Mouse (Mus musculus) hindbrain, embryonic 16.5 days (tissue): ENCODE measurements around the gene Mospd3. TPM values are rescaled to one million over a fixed set of nuclear protein-coding genes. Genes with fewer than 3 reads are reported as not detected.

Source experiments
- ATAC-seq: fragments of 200-750 bp; cut with Nextera tagmentation; 2 replicates; pipeline ENCODE4 v1.8.0; 2017; ENCODE audit warnings: moderate TSS enrichment, moderate library complexity
- H3K27ac ChIP-seq: fragments of 300-500 bp; sonication (generic); 2 replicates; pipeline ENCODE4 v1.5.1; 2014; ENCODE audit warnings: low read depth, mild to moderate bottlenecking, control low read depth, low read length, moderate library complexity
- H3K27me3 ChIP-seq: fragments of 300-500 bp; sonication (generic); replicated peaks from 2 replicates; pipeline ENCODE4 v1.6.1; 2014; ENCODE audit warnings: low read length; ENCODE audit not compliant: control insufficient read depth, insufficient read depth
- H3K36me3 ChIP-seq: fragments of 300-500 bp; sonication (generic); 2 replicates; pipeline ENCODE4 v1.6.1; 2014; ENCODE audit warnings: mild to moderate bottlenecking, low read length, moderate library complexity, mixed read lengths; ENCODE audit not compliant: control insufficient read depth, insufficient read depth
- H3K4me1 ChIP-seq: fragments of 300-500 bp; sonication (generic); 2 replicates; pipeline ENCODE4 v1.6.1; 2014; ENCODE audit warnings: low read depth, low read length; ENCODE audit not compliant: control insufficient read depth, insufficient read depth
- H3K4me2 ChIP-seq: fragments of 300-500 bp; sonication (generic); 2 replicates; pipeline ENCODE4 v1.6.1; 2014; ENCODE audit warnings: mild to moderate bottlenecking, low read length, control low read depth, moderate library complexity
- H3K4me3 ChIP-seq: fragments of 300-500 bp; sonication (generic); 2 replicates; pipeline ENCODE4 v1.5.1; 2014; ENCODE audit warnings: mild to moderate bottlenecking, low read length, control low read depth, moderate library complexity
- H3K9ac ChIP-seq: fragments of 300-500 bp; sonication (generic); 2 replicates; pipeline ENCODE4 v1.6.1; 2014; ENCODE audit warnings: low read depth, mild to moderate bottlenecking, control low read depth, low read length, moderate library complexity
- H3K9me3 ChIP-seq: fragments of 300-500 bp; sonication (generic); 2 replicates; pipeline ENCODE4 v1.6.1; 2014; ENCODE audit warnings: mild to moderate bottlenecking, low read length, moderate library complexity; ENCODE audit not compliant: control insufficient read depth
- WGBS: fragments of 180-500 bp; shearing (Covaris S2); extraction: QIAGEN DNeasy Blood & Tissue Kit; methylation state at CpG from one replicate; pipeline ENCODE4 v1.1.7; 2014; 5-methylcytosine and 5-hydroxymethylcytosine counted together
- polyA plus RNA-seq: library from polyadenylated mRNA; unstranded; fragments of >200 nt; fragmentation: Nextera tagmentation; extraction: Ambion mirVana; gene quantifications from 2 replicates; pipeline ENCODE4 v1.2.1, GENCODE M21; 2015

Gene Mospd3
- polyA plus RNA-seq, 1 experiment from 2014 or later = 60.0 TPM

GRCm38 (mm10) chr5:137574470-137574901 lies 26.4 kb downstream of the Mospd3 start:
- H3K27ac ChIP-seq = no peak overlapping the region
- peak overlapping the region; percentile 18 for H3K4me3 ChIP-seq
- peak overlapping the region; percentile 52 for H3K4me2 ChIP-seq
- ATAC-seq = peak; percentile 58; the same call in 1 of the 2 replicates
- no peaks in the 10 kb centered on the region for H3K9me3 ChIP-seq
- 7% methylated on average over 27 of the region's 27 CpGs for WGBS
- H3K36me3 ChIP-seq = no peaks in the 10 kb centered on the region
- H3K9ac ChIP-seq = peak overlapping the region; percentile 58
- H3K27me3 ChIP-seq = no peaks in the 10 kb centered on the region
- H3K4me1 ChIP-seq = 0 out of 2 replicates have a peak, but pooled peaks cover 2% of the 10 kb centered on the region

DNA sequence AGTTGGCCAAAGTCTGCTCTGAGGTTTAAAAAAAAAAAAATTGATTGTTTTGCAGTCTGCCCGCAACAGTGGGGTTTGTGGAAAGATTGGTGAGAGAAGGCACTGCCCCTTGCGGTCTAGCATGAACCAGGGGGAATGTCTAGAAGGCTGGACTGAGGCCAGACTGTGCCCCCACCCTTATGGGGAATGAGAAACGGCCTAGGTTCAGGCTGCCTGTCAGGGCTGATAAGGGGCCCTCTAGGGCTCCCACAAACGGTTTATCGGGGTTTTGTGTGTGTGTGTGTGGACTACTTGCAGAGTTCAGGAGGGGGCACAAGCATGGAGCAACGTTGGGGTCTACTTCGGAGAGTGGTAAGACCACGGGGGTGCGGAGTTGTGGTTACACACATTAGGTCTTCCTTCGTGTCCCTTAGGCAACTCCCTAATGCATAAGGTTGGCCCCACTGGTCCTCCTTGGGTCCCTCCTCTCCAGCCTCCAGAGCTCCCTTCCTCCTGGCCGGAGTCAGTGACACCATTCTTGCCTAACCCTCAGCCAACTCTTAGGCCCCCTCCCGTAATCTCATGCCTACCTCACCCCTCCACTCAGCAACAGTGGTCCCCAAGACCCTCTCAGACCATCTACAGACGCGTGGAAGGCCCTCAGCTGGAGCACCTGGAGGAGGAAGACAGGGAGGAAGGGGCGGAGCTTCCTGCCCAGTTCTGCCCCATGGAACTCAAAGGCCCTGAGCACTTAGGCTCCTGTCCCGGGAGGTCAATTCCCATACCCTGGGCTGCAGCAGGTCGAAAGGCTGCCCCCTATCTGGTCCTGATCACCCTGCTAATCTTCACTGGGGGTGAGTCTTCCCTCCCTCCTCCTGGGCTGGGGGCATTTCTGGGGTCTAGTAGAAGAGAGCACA lies 29.9 kb downstream of the Mospd3 start:
- WGBS = 82% methylated on average over 17 of the region's 17 CpGs
- Histone ChIP-seq H3K27ac (no peak overlapping the region), H3K9me3 (no peaks in the 10 kb centered on the region), H3K9ac (no peak overlapping the region), H3K4me1 (0 out of 2 replicates have a peak, but pooled peaks cover 2% of the 10 kb centered on the region), H3K27me3 (no peaks in the 10 kb centered on the region), H3K4me3 (no peak overlapping the region), H3K4me2 (no peak overlapping the region), H3K36me3 (peaks cover 9% of the 10 kb centered on the region; the same call in 1 of the 2 replicates)
- no peak for ATAC-seq

DNA sequence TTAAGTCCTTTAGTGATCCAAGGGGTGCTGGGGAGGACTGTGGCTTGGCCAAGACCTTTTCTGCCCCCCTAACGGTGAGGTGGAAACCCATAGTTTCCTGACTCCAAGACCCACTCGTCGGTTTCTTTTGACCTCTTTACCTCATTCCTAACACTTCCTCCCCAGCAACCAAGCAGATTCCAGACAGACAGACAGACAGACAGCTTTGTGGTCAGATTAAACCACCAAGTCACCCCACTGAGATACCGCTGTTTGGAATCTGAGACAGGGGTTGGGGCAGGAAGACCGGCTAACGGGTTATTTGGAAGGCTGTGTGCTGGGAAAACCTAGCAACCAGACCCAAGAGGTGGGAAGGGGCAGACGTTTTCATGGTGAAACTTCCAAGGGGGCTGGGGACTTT lies 30.7 kb downstream of the Mospd3 start:
- ATAC-seq = no peak
- Histone ChIP-seq H3K36me3 (peaks cover 9% of the 10 kb centered on the region; the same call in 1 of the 2 replicates), H3K9me3 (no peaks in the 10 kb centered on the region), H3K4me2 (no peak overlapping the region), H3K4me3 (no peak overlapping the region), H3K27ac (no peak overlapping the region), H3K27me3 (no peaks in the 10 kb centered on the region), H3K4me1 (peaks cover 4% of the 10 kb centered on the region; the same call in 1 of the 2 replicates), H3K9ac (no peak overlapping the region)
- 46% methylated on average over 7 of the region's 7 CpGs for WGBS

DNA sequence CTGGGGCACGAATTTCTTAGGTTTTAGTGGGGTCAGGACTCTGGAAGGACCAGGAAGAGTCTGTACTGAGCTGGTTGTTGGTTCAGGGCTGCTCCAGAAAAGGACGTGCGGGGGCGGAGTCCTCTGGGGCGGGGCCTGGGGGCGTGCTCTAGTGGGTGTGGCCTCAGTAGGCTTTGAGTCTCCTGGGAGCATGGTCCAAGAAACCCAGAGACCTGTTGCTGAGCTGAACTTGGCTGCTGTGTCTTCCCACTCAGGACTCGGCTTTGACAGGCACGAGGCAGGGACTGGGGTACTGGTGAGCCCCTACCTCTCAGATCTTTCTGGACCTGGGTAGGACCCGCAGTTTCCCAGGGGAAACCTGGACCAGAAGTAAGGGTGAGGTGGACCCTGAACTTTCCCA lies 31.2 kb downstream of the Mospd3 start, which contains the start of gene Tfr2:
Tfr2 (plus strand) TSS at position 176 of the 400 bp plus-strand sequence.
- Histone ChIP-seq H3K4me3 (no peak within 1 kb of the TSS), H3K27me3 (no peaks in the 10 kb centered on the region), H3K4me2 (no peak within 1 kb of the TSS), H3K36me3 (peaks cover 10% of the 10 kb centered on the region), H3K4me1 (peaks cover 4% of the 10 kb centered on the region; the same call in 1 of the 2 replicates), H3K27ac (no peak within 1 kb of the TSS), H3K9ac (no peak within 1 kb of the TSS), H3K9me3 (no peaks in the 10 kb centered on the region)
- no peak for ATAC-seq
- 37% methylated on average over 9 of the region's 9 CpGs for WGBS

- WGBS = 73% methylated on average over 12 of the region's 12 CpGs
- Histone ChIP-seq H3K36me3 (peaks cover 13% of the 10 kb centered on the region), H3K9me3 (no peaks in the 10 kb centered on the region), H3K4me3 (no peak overlapping the region), H3K4me2 (no peak overlapping the region), H3K9ac (no peak overlapping the region), H3K27ac (no peak overlapping the region), H3K4me1 (peaks cover 2% of the 10 kb centered on the region; the same call in 1 of the 2 replicates), H3K27me3 (no peaks in the 10 kb centered on the region)
- ATAC-seq = no peak
Measured at GRCm38 (mm10) chr5:137569031-137569430, 31.8 kb downstream of the Mospd3 start.

DNA sequence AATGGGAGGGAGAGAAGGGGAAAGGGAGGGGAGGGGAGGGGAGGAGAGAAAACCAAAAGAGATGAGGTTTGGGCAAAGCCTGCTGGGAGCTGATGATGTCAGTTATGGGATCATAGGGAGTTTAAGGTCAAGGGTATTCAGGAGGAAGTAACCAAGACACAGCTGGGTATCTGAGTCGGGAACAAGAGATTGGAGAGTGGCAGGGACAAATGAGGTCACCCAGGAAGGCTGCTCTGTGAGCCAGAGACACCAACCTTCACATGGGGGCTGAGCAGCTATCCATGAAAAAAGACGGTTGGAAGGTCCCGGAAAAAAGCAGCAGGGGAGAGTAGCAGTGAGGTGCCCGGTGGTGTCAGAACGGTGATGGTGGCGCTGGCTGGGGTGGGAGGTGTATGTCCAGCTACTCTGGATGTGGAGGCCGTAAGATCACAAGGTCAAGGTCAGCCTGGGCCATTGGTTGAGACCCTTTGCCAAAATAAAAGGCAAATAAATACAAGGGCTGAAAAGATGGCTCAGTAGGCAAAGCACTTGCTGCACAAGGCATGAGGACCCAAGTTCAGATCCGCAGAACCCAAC lies 32.5 kb downstream of the Mospd3 start:
- no peak for ATAC-seq
- H3K4me3 ChIP-seq = no peak overlapping the region
- H3K4me1 ChIP-seq = peaks cover 2% of the 10 kb centered on the region; the same call in 1 of the 2 replicates
- H3K36me3 ChIP-seq = peaks cover 13% of the 10 kb centered on the region
- no peak overlapping the region for H3K9ac ChIP-seq
- no peaks in the 10 kb centered on the region for H3K27me3 ChIP-seq
- no peak overlapping the region for H3K27ac ChIP-seq
- WGBS = 81% methylated on average over 8 of the region's 8 CpGs
- H3K4me2 ChIP-seq = no peak overlapping the region
- H3K9me3 ChIP-seq = no peaks in the 10 kb centered on the region

DNA sequence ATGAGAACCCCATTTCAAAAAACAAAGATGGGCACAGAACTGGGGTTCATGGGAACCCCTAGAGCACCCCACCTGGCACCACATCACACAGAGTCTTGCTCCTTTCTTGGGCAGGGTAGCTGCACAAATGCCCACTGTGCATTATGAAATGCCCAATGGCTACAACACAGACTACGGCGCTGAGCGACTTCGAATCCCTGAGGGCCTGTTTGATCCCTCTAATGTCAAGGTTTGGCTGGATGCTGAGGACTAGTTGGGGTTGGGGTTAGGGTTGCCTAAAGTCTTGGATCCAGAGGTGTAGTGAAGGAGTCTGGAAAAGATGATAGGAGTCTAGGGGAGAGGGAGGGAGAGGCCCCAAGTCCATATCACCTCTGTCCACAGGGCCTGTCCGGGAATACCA lies 34.4 kb downstream of the Mospd3 start:
- no peak overlapping the region for H3K9ac ChIP-seq
- no peak overlapping the region for H3K27ac ChIP-seq
- peaks cover 2% of the 10 kb centered on the region; the same call in 1 of the 2 replicates for H3K4me1 ChIP-seq
- no peaks in the 10 kb centered on the region for H3K9me3 ChIP-seq
- peaks cover 13% of the 10 kb centered on the region for H3K36me3 ChIP-seq
- H3K4me2 ChIP-seq = no peak overlapping the region
- 92% methylated on average over 5 of the region's 5 CpGs for WGBS
- no peak for ATAC-seq
- no peak overlapping the region for H3K4me3 ChIP-seq
- no peaks in the 10 kb centered on the region for H3K27me3 ChIP-seq

DNA sequence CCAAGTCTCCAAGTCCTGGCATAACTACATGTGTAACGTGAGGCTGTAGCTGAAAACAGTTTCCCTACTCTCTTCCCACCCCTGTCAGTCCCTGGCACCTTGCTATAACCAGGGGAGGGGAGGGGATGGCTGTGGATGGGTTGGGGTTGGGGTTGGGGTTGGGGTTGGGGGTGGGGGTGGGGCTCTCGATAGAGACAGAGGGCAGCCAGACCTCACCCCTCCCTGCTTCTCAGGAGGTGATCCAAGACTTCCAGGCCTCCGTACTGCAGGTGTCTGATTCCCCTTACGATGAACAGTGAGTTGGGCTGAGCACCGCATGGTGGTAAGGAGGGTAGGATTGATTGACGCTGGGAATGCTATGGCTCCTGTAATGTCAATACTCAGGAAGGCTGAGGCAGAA lies 35.1 kb downstream of the Mospd3 start:
- 58% methylated on average over 6 of the region's 6 CpGs for WGBS
- H3K9me3 ChIP-seq = no peaks in the 10 kb centered on the region
- no peaks in the 10 kb centered on the region for H3K27me3 ChIP-seq
- H3K9ac ChIP-seq = no peak overlapping the region
- peaks cover 13% of the 10 kb centered on the region for H3K36me3 ChIP-seq
- H3K4me2 ChIP-seq = no peak overlapping the region
- peaks cover 2% of the 10 kb centered on the region; the same call in 1 of the 2 replicates for H3K4me1 ChIP-seq
- no peak for ATAC-seq
- no peak overlapping the region for H3K4me3 ChIP-seq
- H3K27ac ChIP-seq = no peak overlapping the region

- no peaks in the 10 kb centered on the region for H3K27me3 ChIP-seq
- no peak overlapping the region for H3K9ac ChIP-seq
- peaks cover 13% of the 10 kb centered on the region for H3K36me3 ChIP-seq
- no peak overlapping the region for H3K4me2 ChIP-seq
- no peaks in the 10 kb centered on the region for H3K9me3 ChIP-seq
- ATAC-seq = no peak
- 74% methylated on average over 10 of the region's 10 CpGs for WGBS
- H3K4me1 ChIP-seq = peaks cover 2% of the 10 kb centered on the region; the same call in 1 of the 2 replicates
- H3K4me3 ChIP-seq = no peak overlapping the region
- H3K27ac ChIP-seq = no peak overlapping the region
Measured at GRCm38 (mm10) chr5:137562965-137563364, 37.9 kb downstream of the Mospd3 start.
